Mouse (Mus musculus) heart, adult 11 months (tissue): ENCODE measurements around the gene Gm49510.

ENCODE experiments used
- DNase-seq: peaks from one replicate; pipeline ENCODE4 v3.0.0; 2022

Gene Gm49510

GRCm38 (mm10) chr15:78916052-78916826 is 16.8 kb downstream of the Gm49510 start:
- DNase-seq = peak; percentile 92

GRCm38 (mm10) chr15:78918126-78918525 is 18.7 kb downstream of the Gm49510 start:
- DNase-seq = peak; percentile 92

- no peak for DNase-seq
These were observed 20.4 kb downstream of the Gm49510 start for GRCm38 (mm10) chr15:78919914-78920313.

DNA sequence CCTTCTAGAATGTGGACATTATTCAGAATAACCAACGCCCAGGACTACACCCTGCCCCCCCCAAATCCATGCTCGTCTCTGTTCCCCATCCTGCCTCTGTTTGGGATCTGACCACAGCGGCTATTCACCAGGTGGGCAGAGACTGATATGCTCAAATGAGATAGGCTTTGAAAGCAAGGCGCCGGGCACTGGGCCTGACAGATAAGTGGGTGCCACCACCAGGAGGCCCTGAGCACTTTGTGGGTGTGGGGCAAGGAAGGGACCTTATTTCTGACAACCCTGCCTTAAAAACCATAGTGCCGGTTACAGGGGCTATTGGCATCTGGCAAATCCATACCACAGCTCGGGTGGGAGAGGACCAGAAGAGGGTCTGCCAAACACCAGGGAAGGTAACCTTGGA is 23.2 kb downstream of the Gm49510 start:
- DNase-seq = no peak

GRCm38 (mm10) chr15:78923585-78923984 is 24.1 kb downstream of the Gm49510 start:
- peak; percentile 94 for DNase-seq

DNA sequence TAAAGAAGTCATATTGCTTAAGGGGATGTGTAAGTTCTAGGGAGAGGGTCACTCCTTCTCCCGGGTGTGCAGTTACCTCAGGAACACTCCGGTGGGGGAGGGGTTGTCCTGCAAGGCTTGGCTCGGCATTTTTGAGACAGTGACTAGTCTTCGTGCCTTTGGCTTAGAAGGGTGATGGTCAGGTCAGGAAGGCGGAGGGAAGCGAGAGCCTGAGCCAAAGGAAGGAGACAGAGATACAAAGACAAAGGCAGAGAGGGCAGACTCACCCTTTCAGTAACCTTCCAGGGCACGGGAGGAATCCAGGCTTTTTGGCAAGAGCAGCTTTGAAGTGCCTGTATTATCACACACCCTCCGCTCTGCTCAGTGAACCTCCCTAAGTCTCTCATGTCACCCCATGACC is 25.7 kb downstream of the Gm49510 start:
- peak; percentile 89 for DNase-seq

DNA sequence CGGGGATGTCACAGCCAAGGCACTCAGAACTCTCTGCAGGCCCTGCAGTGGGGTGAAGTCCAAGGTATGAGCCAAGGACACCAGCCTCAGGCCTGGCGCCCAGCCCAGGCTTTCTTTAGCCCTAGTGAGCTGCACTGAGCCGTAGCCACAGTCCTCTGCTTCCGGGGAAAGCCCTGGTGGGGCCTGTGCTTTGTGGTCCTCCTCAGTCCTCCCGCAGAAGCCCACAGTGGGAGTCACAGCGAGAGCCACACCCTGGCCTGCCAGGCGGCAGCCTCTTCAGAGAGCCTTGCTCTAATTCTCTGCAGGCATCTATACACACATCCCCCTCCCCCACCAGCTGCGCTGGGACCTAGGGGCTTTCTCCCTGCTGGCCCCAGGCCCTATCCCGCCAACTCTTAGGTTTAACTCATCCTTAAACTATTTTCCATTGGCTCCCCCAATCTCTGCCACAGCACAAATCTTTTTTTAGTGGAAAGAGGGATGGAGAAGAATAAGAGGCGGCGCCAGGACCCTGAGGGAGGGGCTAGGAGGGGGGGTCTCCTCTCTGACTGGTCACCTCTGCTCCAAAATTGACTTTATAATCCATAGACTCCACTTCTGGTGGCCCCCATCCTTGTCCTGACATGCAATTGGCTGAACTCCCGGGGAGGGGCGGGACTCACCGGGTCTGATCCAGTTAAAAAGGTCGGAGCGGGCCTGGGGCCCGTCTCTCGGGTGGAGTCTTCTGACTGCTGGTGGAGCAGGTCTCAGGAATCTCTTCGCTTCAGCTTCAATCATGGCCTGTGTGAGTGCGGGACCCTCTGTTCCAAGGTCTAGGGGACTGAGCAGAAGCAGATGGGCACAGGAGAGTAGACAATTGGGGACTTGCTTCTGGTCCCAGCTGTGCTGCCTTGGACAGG is 26.8 kb downstream of the Gm49510 start, which contains the start of gene Lgals1:
TSS of gene Lgals1 (plus strand) at position 705 of the 899 bp plus-strand sequence.
- DNase-seq = peak; percentile 99

- DNase-seq = peak; percentile 98
These were observed 27.7 kb downstream of the Gm49510 start for GRCm38 (mm10) chr15:78927021-78927787.

DNA sequence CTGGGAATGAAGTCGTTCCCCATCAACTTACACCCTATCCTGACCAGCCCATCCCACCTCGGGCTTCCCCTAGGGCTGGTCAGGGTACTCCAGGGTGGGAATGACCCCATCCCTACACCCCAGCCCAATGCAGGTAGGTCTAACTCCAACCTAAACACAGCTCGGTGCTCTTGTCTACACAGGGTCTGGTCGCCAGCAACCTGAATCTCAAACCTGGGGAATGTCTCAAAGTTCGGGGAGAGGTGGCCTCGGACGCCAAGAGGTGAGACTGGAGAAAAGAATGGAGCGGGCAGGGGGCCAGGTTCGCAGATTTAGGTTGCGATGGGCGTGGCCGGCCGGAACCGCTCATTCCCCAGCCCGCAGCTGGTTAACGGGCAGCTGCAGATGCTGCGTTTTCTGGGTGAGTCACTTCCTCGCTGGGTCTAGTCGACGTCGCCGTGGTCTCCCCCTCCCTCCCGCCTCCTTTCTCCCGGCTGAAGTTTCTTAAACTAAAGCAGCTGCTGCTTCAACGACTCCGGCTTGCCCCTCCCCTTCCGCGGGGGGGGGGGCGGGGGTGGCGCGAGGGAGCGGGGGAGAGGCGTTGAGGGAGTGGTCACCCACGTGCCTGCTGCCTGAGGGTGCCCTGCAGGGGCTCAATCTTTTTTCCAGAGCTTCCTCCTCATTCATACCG is 28.5 kb downstream of the Gm49510 start:
- DNase-seq = peak; percentile 99

GRCm38 (mm10) chr15:78928539-78928938 is 29.1 kb downstream of the Gm49510 start:
- no peak for DNase-seq

DNA sequence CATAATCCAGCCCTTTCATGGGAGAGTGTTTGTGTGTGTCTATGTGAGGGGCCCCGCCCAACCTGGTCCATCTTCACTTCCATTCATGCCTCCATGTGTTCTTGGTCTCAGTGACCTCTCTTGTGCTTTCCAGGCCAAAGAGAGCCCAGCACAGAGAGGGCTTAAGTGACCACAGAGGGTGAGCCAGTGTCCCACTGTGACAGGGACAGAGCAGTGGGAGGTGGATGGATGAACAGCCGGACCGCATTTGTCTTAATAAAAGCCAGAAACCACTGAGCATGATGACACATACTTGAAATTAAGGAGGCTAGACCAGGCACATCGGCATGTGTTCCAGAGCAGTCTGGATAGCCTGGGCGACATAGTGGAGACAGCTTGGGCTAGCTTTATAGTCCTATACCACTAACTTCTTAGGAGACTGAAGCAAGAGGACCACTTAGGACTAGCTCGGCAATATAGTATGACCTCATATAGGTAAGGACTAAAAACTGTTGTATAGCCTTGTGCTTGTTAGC is 30.8 kb downstream of the Gm49510 start:
- no peak for DNase-seq

DNA sequence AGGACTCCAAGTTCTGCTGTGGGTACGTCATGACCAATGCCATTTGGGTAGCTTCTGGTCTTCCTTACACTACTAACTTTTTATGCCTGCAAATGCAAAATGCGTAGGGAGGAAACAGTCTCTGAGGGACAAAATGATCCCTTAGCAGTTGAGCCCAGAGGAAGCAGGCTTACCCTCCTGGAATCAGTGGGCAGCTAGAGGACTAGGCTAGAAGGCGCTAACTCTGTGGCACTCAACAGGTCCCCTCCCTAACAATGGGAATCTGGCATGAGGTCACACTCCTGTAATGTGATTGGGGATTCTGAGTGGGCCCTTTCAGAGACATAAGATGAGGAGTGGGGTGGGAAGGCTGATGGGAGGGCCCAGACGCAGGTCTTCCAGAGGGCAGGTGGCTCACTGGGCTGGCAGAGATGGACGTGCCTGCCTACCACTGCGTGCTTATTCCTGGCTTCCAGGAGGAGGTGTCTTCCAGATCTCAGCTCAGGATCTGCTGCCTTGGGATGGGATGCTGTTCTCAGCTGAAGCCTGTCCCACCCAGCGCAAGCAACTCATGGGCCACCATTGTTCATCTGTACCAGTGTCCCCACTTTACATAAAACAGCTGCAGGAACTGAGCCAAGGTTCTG is 31.4 kb downstream of the Gm49510 start:
- no peak for DNase-seq

- DNase-seq = peak; percentile 96
These were observed 32.1 kb downstream of the Gm49510 start for GRCm38 (mm10) chr15:78931577-78931976.

DNA sequence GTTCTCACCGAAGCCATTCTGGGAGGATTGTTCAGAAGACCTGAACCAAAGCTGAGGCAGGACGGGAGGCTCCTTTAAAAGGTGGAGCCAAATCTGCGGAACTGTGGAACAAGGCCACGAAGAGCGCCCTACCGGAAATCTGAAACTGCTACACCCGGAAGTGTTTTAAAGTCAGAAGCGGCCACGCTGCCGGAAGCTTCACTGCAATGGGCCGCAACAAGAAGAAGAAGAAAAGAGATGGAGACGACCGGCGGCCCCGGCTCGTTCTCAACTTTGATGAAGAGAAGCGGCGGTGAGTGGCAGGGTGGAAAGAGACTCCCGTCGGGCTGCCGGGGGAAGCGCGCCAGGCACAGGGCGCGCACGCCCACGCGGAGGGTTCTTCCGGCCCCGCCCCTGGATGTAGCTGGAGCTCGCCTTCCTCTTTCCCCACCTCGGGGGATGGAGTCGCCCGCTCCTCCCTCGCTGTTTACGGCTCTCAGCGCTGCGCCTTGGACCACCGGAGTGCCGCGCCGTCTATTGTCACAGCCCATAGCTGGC is 35.4 kb downstream of the Gm49510 start, which contains the start of gene Nol12:
TSS of gene Nol12 (plus strand) at position 150 of the 537 bp plus-strand sequence.
- DNase-seq = peak; percentile 98

- DNase-seq = no peak
These were observed 36.9 kb downstream of the Gm49510 start for GRCm38 (mm10) chr15:78936403-78936802.

GRCm38 (mm10) chr15:78937311-78937710 is 37.8 kb downstream of the Gm49510 start:
- DNase-seq = no peak

- DNase-seq = no peak
These were observed 38.5 kb downstream of the Gm49510 start for GRCm38 (mm10) chr15:78937963-78938362.

DNA sequence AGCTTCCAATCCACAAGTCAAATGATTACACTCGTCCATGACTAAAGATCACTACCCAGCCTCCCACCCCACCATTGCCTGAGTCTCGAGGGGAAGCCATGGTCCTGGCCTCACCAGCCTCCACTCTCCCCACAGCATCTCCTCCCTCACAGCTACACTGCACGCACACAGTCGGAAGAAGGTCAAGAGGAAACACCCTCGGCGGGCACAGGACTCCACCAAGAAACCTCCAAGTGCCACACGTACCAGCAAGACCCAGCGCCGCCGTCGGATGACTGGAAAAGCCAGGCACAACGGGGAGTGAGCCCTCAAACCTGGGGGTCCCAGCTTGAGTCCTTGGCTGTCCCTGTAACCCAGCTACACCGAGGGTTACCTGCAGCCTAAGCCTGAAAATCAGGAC is 40.9 kb downstream of the Gm49510 start:
- peak; percentile 91 for DNase-seq

DNA sequence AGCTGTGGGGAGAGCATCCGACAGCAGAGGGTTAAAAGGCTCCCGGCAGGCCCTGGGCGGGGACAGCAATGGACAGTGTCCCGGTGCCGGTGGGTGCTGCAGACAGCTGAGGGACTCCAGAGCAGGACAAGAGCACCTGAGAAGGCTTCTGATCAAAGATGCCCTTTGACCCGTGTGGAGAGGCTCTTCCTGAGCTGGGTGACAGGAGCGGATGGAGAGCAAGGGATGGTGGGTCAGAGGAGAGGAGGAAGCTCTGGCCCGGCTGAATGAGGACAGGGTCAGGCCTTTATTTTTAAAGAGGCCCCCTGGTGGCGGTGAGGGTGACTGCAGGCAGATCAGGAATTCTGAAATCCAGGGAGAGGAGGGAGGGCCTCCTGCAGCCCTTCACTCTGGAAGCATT is 43.2 kb downstream of the Gm49510 start:
- peak; percentile 98 for DNase-seq

DNA sequence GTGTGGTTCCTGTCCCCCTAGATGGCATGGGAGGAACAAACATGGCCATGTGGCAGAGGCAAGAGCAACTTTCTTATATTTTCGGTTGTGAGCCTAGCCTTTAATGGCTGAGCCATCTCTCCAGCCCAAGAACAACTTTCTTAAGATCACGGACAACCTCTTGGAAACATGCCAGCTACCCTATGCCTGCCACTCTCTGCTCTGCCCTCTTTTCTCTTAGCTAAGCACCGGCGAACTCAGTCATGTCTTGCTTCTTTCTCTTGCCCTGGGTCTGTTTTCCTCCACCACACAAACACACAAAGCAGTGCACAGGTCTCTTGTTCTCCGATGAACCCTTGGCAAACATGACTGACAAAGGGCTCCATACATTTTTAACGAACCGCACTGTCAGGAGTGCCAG is 46.8 kb downstream of the Gm49510 start:
- no peak for DNase-seq

DNA sequence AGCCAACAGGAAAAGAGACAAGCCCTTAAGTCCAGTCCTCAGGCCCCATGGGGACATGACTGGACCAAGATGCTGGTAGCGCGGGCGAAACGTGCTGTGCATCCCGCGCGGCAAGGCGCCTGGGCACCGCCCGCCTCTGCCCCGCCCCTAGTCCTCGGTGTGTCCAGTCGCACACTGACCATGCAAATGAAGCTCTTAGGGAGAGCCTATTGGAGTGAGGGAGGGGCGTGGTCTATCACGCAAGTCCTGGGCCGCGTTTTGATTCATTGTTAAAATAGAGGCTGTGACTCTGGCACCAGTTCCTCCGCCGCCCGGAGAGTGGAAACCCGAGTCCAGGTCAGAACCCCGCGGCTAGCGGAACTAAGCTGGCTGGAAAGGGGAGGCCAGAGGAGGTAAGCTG is 48.2 kb downstream of the Gm49510 start, which contains the start of gene Triobp:
TSS of gene Triobp (plus strand) at position 68 of the 400 bp plus-strand sequence.
- peak; percentile 99 for DNase-seq
